Mouse (Mus musculus) liver, adult 2 months (tissue): Measurements from ENCODE around the gene Hpd. TPM values are rescaled to one million over a fixed set of nuclear protein-coding genes. Genes with fewer than 3 reads are reported as not detected.

Experiments used
- DNase-seq: peaks from one replicate; pipeline ENCODE4 v3.0.0-alpha.2; 2011; ENCODE audit warnings: low read depth, low spot score; ENCODE audit errors: extremely low read depth
- H3K27ac ChIP-seq: fragments of 200-500 bp; replicated peaks from 2 replicates; pipeline ENCODE4 v1.5.1; 2012; ENCODE audit warnings: low read depth, mild to moderate bottlenecking, control low read depth, inconsistent platforms, low read length; ENCODE audit not compliant: insufficient read depth
- H3K27me3 ChIP-seq: fragments of 200-500 bp; 2 replicates; pipeline ENCODE4 v1.6.1; 2012; ENCODE audit warnings: mild to moderate bottlenecking, moderate library complexity, low read length, inconsistent platforms; ENCODE audit not compliant: control insufficient read depth, insufficient read depth
- H3K36me3 ChIP-seq: fragments of 200-500 bp; 2 replicates; pipeline ENCODE4 v1.6.1; 2012; ENCODE audit warnings: low read length, inconsistent platforms; ENCODE audit not compliant: control insufficient read depth, insufficient read depth
- H3K4me1 ChIP-seq: fragments of 200-500 bp; 2 replicates; pipeline ENCODE4 v1.6.1; 2011; ENCODE audit warnings: low read length; ENCODE audit not compliant: control insufficient read depth, insufficient read depth
- H3K4me3 ChIP-seq: fragments of 200-500 bp; 2 replicates; pipeline ENCODE4 v1.5.1; 2011; ENCODE audit warnings: low read depth, mild to moderate bottlenecking, control low read depth, low read length, moderate library complexity; ENCODE audit not compliant: insufficient read depth
- H3K79me2 ChIP-seq: fragments of 200-500 bp; 2 replicates; pipeline ENCODE4 v1.6.1; 2012; ENCODE audit warnings: inconsistent platforms, mild to moderate bottlenecking, low read length, moderate library complexity; ENCODE audit not compliant: control insufficient read depth, insufficient read depth
- H3K9ac ChIP-seq: fragments of 200-500 bp; 2 replicates; pipeline ENCODE4 v1.6.1; 2012; ENCODE audit warnings: low read depth, mild to moderate bottlenecking, control low read depth, inconsistent platforms, low read length
- CTCF ChIP-seq: fragments of 200-500 bp; IDR thresholded peaks from 2 replicates; pipeline ENCODE4 v1.5.1; 2011; ENCODE audit warnings: low read depth, low read length, control low read depth
- POLR2A ChIP-seq: fragments of 200-500 bp; IDR thresholded peaks from 2 replicates; pipeline ENCODE4 v1.6.1; 2011; ENCODE audit warnings: low read length, control low read depth; ENCODE audit not compliant: insufficient read depth; ENCODE audit errors: extremely low read depth
- WGBS: fragments of 180-500 bp; shearing (Covaris S2); methylation state at CpG from one replicate; pipeline ENCODE4 v1.1.7; 2018; 5-methylcytosine and 5-hydroxymethylcytosine counted together
- polyA plus RNA-seq: library from polyadenylated mRNA; depleted of rRNA; stranded (reverse); fragments of >200 nt; gene quantifications from 2 replicates; pipeline ENCODE4 v1.2.3, GENCODE M21; 2012
- total RNA-seq: library from RNA; depleted of rRNA; stranded (reverse); fragments of >200 nt; gene quantifications from 2 replicates; pipeline ENCODE4 v1.2.3, GENCODE M21; 2014

Gene Hpd
- total and polyA plus RNA-seq, 2 experiments, result 3,656 to 3,813 TPM

DNA sequence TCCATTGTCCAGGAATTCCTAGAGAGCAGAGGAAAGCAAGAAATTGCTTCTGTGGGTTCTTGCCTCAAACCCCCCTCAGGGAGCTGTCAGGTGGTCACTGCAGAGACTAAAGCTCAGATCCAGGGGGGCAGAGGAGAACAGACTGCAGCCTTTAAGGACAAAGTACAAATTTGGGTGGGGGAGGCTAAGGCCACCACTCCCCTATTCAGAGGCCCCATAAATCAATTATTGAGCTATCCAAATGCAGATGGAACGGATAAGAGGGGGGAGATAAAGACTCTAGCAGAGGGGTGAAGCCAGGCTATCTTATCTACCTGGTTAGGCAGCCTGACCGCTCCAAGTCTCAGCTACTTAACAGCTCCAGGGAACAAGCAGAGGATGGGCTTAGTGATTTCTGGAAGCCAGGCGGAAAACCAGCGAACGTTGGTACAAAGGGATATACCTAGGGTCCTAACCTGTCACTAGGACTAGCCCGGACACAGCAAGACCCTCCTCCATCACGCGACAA lies 47.6 kb downstream of the Hpd start:
- peak overlapping the region; percentile 88 for H3K27ac ChIP-seq
- peaks cover 21% of the 10 kb centered on the region for H3K4me1 ChIP-seq
- peaks cover 6% of the 10 kb centered on the region; the same call in 1 of the 2 replicates for H3K36me3 ChIP-seq
- TF ChIP-seq CTCF, result no peak
- TF ChIP-seq POLR2A, result no peak
- no peaks in the 10 kb centered on the region for H3K79me2 ChIP-seq
- 12% methylated on average over 8 of the region's 8 CpGs for WGBS
- H3K9ac ChIP-seq, result peak overlapping the region; percentile 64
- peak overlapping the region; percentile 52 for H3K4me3 ChIP-seq
- no peaks in the 10 kb centered on the region for H3K27me3 ChIP-seq
- no peak for DNase-seq

DNA sequence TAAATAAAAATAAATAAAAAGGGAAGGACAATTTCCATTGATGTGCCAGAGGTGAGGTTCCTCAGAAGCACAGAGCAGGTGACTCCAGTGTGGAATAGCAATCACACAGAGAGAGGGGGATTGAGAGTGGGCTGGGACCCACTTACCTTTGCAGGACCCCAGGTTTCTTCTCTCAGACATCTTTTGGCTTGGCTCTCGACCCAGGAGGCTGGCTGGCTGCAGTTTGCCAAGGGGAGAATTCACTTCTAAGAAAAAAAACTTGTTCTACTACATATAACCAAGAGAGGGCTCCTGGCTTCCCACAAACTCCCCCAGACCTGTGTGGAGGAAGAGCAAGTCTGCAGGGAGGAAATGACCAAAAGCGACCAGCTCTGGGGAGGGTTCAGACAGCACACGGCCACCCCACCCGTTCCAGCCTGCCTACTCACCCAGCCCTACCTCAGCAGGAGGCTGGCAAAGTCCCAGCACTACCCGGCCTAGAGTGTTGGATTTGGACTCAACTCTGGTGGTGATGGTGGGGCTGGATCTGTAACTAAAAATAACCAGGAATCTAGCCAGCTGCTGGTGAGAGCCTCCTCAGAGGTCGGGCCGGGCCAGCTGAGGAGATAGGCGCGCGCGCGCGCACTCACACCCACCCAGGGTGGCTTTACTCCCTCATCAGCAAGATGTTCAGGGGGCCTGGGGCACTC lies 48.2 kb downstream of the Hpd start:
- DNase-seq, result peak; percentile 62
- H3K27me3 ChIP-seq, result no peaks in the 10 kb centered on the region
- TF ChIP-seq POLR2A (no peak), CTCF (no peak)
- peak overlapping the region; percentile 88 for H3K27ac ChIP-seq
- no peak overlapping the region for H3K4me3 ChIP-seq
- no peaks in the 10 kb centered on the region for H3K79me2 ChIP-seq
- H3K4me1 ChIP-seq, result peaks cover 21% of the 10 kb centered on the region
- peak overlapping the region; percentile 64 for H3K9ac ChIP-seq
- WGBS, result 5% methylated on average over 13 of the region's 13 CpGs
- peaks cover 6% of the 10 kb centered on the region; the same call in 1 of the 2 replicates for H3K36me3 ChIP-seq

DNA sequence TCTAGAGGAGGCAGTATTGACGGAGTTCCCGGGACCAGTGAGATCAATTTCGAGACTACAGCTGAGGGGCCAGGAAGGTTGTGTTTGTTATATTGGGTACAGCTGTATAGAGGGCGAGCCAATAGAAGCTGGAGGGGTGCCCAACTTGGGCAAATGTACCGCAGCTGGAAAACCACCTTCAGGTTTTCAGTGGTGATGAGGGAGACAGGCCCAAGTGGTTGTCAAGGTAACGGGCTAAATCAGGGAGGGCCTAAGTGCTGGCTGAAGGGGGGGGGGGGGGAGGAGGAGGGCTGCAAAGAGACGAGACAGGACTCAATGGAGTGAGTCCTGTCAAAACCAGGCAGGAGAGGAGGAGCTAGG lies 48.8 kb downstream of the Hpd start:
- H3K4me1 ChIP-seq, result peaks cover 21% of the 10 kb centered on the region
- peaks cover 6% of the 10 kb centered on the region; the same call in 1 of the 2 replicates for H3K36me3 ChIP-seq
- no peak for DNase-seq
- H3K27me3 ChIP-seq, result no peaks in the 10 kb centered on the region
- TF ChIP-seq CTCF, result no peak
- 18% methylated on average over 7 of the region's 7 CpGs for WGBS
- H3K9ac ChIP-seq, result no peak overlapping the region
- H3K4me3 ChIP-seq, result no peak overlapping the region
- H3K79me2 ChIP-seq, result no peaks in the 10 kb centered on the region
- no peak overlapping the region for H3K27ac ChIP-seq

DNA sequence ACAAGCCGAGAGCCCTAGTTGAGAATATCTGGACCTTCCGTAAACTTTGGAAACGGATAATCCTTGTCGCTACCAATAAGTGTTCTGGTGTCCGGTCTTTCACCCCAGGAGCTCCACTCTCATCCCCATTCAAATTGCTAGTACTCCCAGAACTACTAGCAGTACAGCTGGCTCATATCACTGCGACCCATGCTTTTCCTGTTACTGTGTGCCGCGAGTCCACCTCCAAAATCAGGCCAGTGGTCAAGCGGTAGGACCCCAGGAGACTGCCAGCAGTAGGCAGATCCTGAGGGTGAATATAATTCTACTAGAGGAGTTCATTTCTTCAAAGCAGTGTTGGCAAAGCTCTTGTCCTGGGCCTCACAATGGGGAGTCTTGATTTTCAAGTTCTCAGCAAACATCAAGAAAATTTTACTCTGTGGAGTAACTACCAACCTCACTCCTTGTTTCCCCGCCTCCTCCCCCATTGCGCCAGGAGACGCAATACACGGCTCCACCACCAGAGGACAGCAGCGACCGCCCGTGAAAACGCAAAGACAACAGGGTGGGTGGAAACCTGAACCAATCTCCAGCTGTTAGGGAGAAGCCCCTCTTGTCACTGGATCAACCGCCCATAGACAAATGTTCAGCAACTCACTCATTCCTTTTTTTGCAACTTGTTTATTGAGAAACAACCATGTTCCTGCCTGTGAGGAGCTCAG lies 49.3 kb downstream of the Hpd start:
- Histone ChIP-seq H3K4me3 (no peak overlapping the region), H3K36me3 (peaks cover 6% of the 10 kb centered on the region; the same call in 1 of the 2 replicates), H3K79me2 (no peaks in the 10 kb centered on the region), H3K27me3 (no peaks in the 10 kb centered on the region), H3K9ac (no peak overlapping the region), H3K27ac (no peak overlapping the region), H3K4me1 (peaks cover 21% of the 10 kb centered on the region)
- TF ChIP-seq POLR2A (no peak), CTCF (peak; percentile 99)
- 21% methylated on average over 18 of the region's 18 CpGs for WGBS
- peak; percentile 48 for DNase-seq

DNA sequence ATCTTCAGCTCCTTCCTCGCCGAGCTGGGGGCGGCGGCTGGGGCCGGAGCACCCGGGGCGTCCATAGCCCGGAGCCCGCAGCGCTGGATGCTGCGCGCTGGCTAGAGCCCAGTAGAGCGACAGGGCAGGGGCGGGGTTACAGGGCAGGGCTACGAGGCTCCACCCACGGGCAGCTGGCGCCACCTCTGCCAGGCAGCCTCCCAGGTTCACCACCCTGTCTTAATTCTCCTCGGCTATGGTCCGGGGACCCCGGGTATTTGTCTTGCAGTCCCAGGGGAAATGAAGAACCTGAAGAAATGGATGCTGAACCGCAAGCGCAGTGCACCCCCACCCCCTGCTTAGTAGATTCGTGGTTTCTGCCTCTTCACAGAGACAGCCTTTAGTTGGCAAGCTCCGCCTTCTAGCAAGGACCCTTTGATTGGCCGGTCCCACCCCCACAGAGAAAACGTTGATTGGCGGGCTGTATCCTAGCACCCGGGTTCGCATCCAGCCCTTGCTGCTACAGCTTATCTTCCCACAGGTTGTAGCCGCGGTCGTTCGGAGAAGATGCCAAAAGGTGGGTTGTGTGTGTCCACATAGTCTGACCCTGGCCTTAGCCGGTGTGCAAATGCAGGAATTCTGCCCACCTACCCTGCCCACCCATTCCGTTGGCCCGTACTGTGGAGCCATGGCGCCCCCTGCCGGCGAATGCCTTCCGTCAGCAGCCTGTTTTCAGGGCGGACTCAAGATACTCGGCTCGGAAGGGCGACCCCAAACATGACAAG lies 50.0 kb downstream of the Hpd start, which contains the start of gene Rhof:
Rhof (minus strand) TSS at position 385 of the 764 bp plus-strand sequence.
- peak; percentile 90 for TF ChIP-seq CTCF
- TF ChIP-seq POLR2A, result no peak
- H3K79me2 ChIP-seq, result no peaks in the 10 kb centered on the region
- H3K9ac ChIP-seq, result peak within 1 kb of the TSS; percentile 18; the same call in 1 of the 2 replicates
- H3K27me3 ChIP-seq, result no peaks in the 10 kb centered on the region
- 2% methylated on average over 44 of the region's 44 CpGs for WGBS
- H3K27ac ChIP-seq, result peak within 1 kb of the TSS; percentile 16
- peaks cover 6% of the 10 kb centered on the region; the same call in 1 of the 2 replicates for H3K36me3 ChIP-seq
- peak; percentile 79 for DNase-seq
- peak within 1 kb of the TSS; percentile 27 for H3K4me3 ChIP-seq
- H3K4me1 ChIP-seq, result peaks cover 21% of the 10 kb centered on the region
